Mouse (Mus musculus): ENCODE data around the gene Pgc.

- TF ChIP-seq POLR2A (IDR thresholded peaks at IDR 0.05; ENCODE audit: insufficient read length, low read depth) (no peak), REST (IDR thresholded peaks at IDR 0.05; ENCODE audit: insufficient read depth, insufficient read length) (no peak), CEBPB (IDR thresholded peaks at IDR 0.05; ENCODE audit: insufficient read depth, poor library complexity, severe bottlenecking) (no peak), USF1 (IDR thresholded peaks at IDR 0.05; ENCODE audit: low read depth) (no peak), TCF3 (IDR thresholded peaks at IDR 0.05; ENCODE audit: insufficient read length, low read depth) (no peak)
Observed at GRCm38 (mm10) chr17:47682836-47683235, 43.8 kb upstream of the Pgc start.
